Mouse (Mus musculus) kidney, embryonic 14.5 days (tissue): ENCODE measurements around the gene Slit1. TPM values are rescaled to one million over a fixed set of nuclear protein-coding genes. Genes with fewer than 3 reads are reported as not detected.

Source experiments
- ATAC-seq: fragments of 200-750 bp; cut with Nextera tagmentation; 2 replicates; pipeline ENCODE4 v1.8.0; 2017; ENCODE audit warnings: moderate number of reproducible peaks, mild to moderate bottlenecking, moderate TSS enrichment, moderate library complexity; ENCODE audit not compliant: low FRiP score, low TSS enrichment
- H3K27ac ChIP-seq: fragments of 300-500 bp; sonication (generic); 2 replicates; pipeline ENCODE4 v1.5.1; 2014; ENCODE audit warnings: low read depth, mild to moderate bottlenecking, low read length, moderate library complexity, mixed read lengths
- H3K27me3 ChIP-seq: fragments of 300-500 bp; sonication (generic); 2 replicates; pipeline ENCODE4 v1.6.1; 2014; ENCODE audit warnings: mild to moderate bottlenecking, low read length; ENCODE audit not compliant: control insufficient read depth, insufficient read depth
- H3K36me3 ChIP-seq: fragments of 300-500 bp; sonication (generic); 2 replicates; pipeline ENCODE4 v1.6.1; 2014; ENCODE audit warnings: low read length, mixed read lengths; ENCODE audit not compliant: control insufficient read depth, insufficient read depth
- H3K4me1 ChIP-seq: fragments of 300-500 bp; sonication (generic); 2 replicates; pipeline ENCODE4 v1.6.1; 2014; ENCODE audit warnings: low read length, mixed read lengths; ENCODE audit not compliant: control insufficient read depth, insufficient read depth
- H3K4me2 ChIP-seq: fragments of 300-500 bp; sonication (generic); replicated peaks from 2 replicates; pipeline ENCODE4 v1.6.1; 2014; ENCODE audit warnings: low read depth, mild to moderate bottlenecking, low read length
- H3K4me3 ChIP-seq: fragments of 300-500 bp; sonication (generic); 2 replicates; pipeline ENCODE4 v1.5.1; 2014; ENCODE audit warnings: mild to moderate bottlenecking, low read length
- H3K9ac ChIP-seq: fragments of 300-500 bp; sonication (generic); 2 replicates; pipeline ENCODE4 v1.6.1; 2014; ENCODE audit warnings: low read depth, mild to moderate bottlenecking, low read length, moderate library complexity
- H3K9me3 ChIP-seq: fragments of 300-500 bp; sonication (generic); 2 replicates; pipeline ENCODE4 v1.6.1; 2016; ENCODE audit warnings: low read length; ENCODE audit not compliant: control insufficient read depth
- WGBS: fragments of 180-500 bp; shearing (Covaris S2); extraction: QIAGEN DNeasy Blood & Tissue Kit; methylation state at CpG from one replicate; pipeline ENCODE4 v1.1.7; 2014; 5-methylcytosine and 5-hydroxymethylcytosine counted together
- polyA plus RNA-seq: library from polyadenylated mRNA; unstranded; fragments of >200 nt; fragmentation: Nextera tagmentation; extraction: Ambion mirVana; gene quantifications from 2 replicates; pipeline ENCODE4 v1.2.1, GENCODE M21; 2014

Gene Slit1
- polyA plus RNA-seq, 1 experiment from 2014 or later, result 6.0 TPM

- Histone ChIP-seq H3K4me2 (no peak overlapping the region), H3K27me3 (0 out of 2 replicates have a peak, but pooled peaks cover 8% of the 10 kb centered on the region), H3K27ac (no peak overlapping the region), H3K36me3 (no peaks in the 10 kb centered on the region), H3K9me3 (no peaks in the 10 kb centered on the region), H3K9ac (no peak overlapping the region), H3K4me1 (0 out of 2 replicates have a peak, but pooled peaks cover 3% of the 10 kb centered on the region), H3K4me3 (no peak overlapping the region)
- 42% methylated on average over 11 of the region's 11 CpGs for WGBS
- no peak for ATAC-seq
Measured at GRCm38 (mm10) chr19:41615606-41616224, 127.8 kb downstream of the Slit1 start.

GRCm38 (mm10) chr19:41613325-41614087, 130.0 kb downstream of the Slit1 start:
- Histone ChIP-seq H3K4me2 (no peak overlapping the region), H3K27me3 (0 out of 2 replicates have a peak, but pooled peaks cover 8% of the 10 kb centered on the region), H3K4me1 (0 out of 2 replicates have a peak, but pooled peaks cover 3% of the 10 kb centered on the region), H3K36me3 (no peaks in the 10 kb centered on the region), H3K4me3 (no peak overlapping the region), H3K27ac (no peak overlapping the region), H3K9me3 (no peaks in the 10 kb centered on the region), H3K9ac (no peak overlapping the region)
- 51% methylated on average over 16 of the region's 16 CpGs for WGBS
- ATAC-seq, result no peak

- no peaks in the 10 kb centered on the region for H3K36me3 ChIP-seq
- no peak overlapping the region for H3K4me2 ChIP-seq
- 0 out of 2 replicates have a peak, but pooled peaks cover 3% of the 10 kb centered on the region for H3K4me1 ChIP-seq
- H3K9ac ChIP-seq, result no peak overlapping the region
- H3K27ac ChIP-seq, result no peak overlapping the region
- no peak overlapping the region for H3K4me3 ChIP-seq
- WGBS, result 70% methylated on average over 6 of the region's 6 CpGs
- H3K9me3 ChIP-seq, result no peaks in the 10 kb centered on the region
- ATAC-seq, result no peak
- 0 out of 2 replicates have a peak, but pooled peaks cover 8% of the 10 kb centered on the region for H3K27me3 ChIP-seq
Measured at GRCm38 (mm10) chr19:41611683-41612082, 131.8 kb downstream of the Slit1 start.

GRCm38 (mm10) chr19:41606208-41606987, 137.1 kb downstream of the Slit1 start:
- Histone ChIP-seq H3K9me3 (no peaks in the 10 kb centered on the region), H3K4me1 (no peaks in the 10 kb centered on the region), H3K4me3 (no peak overlapping the region), H3K36me3 (no peaks in the 10 kb centered on the region), H3K27me3 (no peaks in the 10 kb centered on the region), H3K9ac (no peak overlapping the region), H3K27ac (no peak overlapping the region), H3K4me2 (no peak overlapping the region)
- ATAC-seq, result no peak
- WGBS, result 71% methylated on average over 10 of the region's 10 CpGs

- Histone ChIP-seq H3K4me1 (no peaks in the 10 kb centered on the region; the same call in 1 of the 2 replicates), H3K27me3 (no peaks in the 10 kb centered on the region), H3K4me3 (no peak overlapping the region), H3K9me3 (no peaks in the 10 kb centered on the region), H3K9ac (no peak overlapping the region), H3K4me2 (no peak overlapping the region), H3K36me3 (no peaks in the 10 kb centered on the region), H3K27ac (no peak overlapping the region)
- WGBS, result 40% methylated on average over 11 of the region's 11 CpGs
- ATAC-seq, result peak; percentile 65
Measured at GRCm38 (mm10) chr19:41600647-41601046, 142.8 kb downstream of the Slit1 start.

- H3K9ac ChIP-seq, result no peak overlapping the region
- H3K27ac ChIP-seq, result no peak overlapping the region
- no peaks in the 10 kb centered on the region for H3K36me3 ChIP-seq
- no peak for ATAC-seq
- no peaks in the 10 kb centered on the region for H3K9me3 ChIP-seq
- H3K4me2 ChIP-seq, result no peak overlapping the region
- H3K27me3 ChIP-seq, result no peaks in the 10 kb centered on the region
- H3K4me1 ChIP-seq, result peaks cover 3% of the 10 kb centered on the region; the same call in 1 of the 2 replicates
- 80% methylated on average over 6 of the region's 6 CpGs for WGBS
- H3K4me3 ChIP-seq, result no peak overlapping the region
Measured at GRCm38 (mm10) chr19:41597170-41597894, 146.1 kb downstream of the Slit1 start.

- Histone ChIP-seq H3K27ac (no peak overlapping the region), H3K9ac (no peak overlapping the region), H3K4me1 (peaks cover 3% of the 10 kb centered on the region; the same call in 1 of the 2 replicates), H3K4me3 (no peak overlapping the region), H3K4me2 (no peak overlapping the region), H3K36me3 (no peaks in the 10 kb centered on the region), H3K27me3 (no peaks in the 10 kb centered on the region), H3K9me3 (no peaks in the 10 kb centered on the region)
- 67% methylated on average over 12 of the region's 12 CpGs for WGBS
- ATAC-seq, result no peak
Measured at GRCm38 (mm10) chr19:41591808-41592207, 151.7 kb downstream of the Slit1 start.

GRCm38 (mm10) chr19:41589681-41590080, 153.8 kb downstream of the Slit1 start:
- no peaks in the 10 kb centered on the region for H3K27me3 ChIP-seq
- no peaks in the 10 kb centered on the region for H3K9me3 ChIP-seq
- ATAC-seq, result no peak
- no peak overlapping the region for H3K9ac ChIP-seq
- no peak overlapping the region for H3K4me2 ChIP-seq
- no peak overlapping the region for H3K27ac ChIP-seq
- no peaks in the 10 kb centered on the region for H3K4me1 ChIP-seq
- H3K36me3 ChIP-seq, result peaks cover 6% of the 10 kb centered on the region; the same call in 1 of the 2 replicates
- WGBS, result 88% methylated on average over 8 of the region's 8 CpGs
- no peak overlapping the region for H3K4me3 ChIP-seq
